In the genomic region with DNA sequence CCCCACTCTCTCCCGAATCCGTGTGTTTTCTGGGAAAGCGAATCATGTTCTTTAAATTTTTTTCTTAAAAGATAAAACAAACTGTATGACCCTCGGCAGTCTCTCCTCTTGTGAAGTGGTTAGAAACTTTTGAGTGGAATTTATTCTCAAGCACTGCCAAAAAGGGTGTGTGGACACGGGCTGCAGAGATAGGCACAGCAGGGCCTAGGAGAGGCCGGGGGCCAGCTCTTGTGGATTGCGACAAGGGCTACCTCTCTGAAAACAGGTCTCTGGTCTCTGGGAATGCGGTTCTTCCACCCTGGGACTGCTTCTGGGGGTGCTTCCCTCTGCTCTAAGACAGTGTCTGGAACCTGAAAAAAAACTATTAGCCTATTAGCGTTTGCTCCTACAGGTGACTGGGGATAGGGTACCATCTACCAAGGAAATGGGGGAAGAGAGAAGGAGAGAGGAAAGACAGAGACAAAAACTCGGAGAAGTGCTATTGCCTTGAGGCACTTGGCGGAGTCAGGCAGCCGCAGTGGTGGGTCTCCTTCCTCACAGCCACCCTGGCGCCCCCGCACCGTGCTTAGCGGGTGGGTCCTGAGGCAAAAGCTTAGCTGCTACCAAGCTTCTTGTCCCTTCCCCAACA, we compare ENCODE assay signal across 8 mouse cellular contexts. TPM values are rescaled to one million over a fixed set of nuclear protein-coding genes. Genes with fewer than 3 reads are reported as not detected.
DNase-seq lines count a peak whose midpoint lies in the region; ATAC-seq lines count a peak whose summit lies in the region.

No protein-coding gene starts in this region.

- H3K9me3 ChIP-seq in kidney, embryonic 16.5 days (ENCODE audit: low read length): no peaks in the 10 kb centered on the region
- H3K9me3 ChIP-seq in embryonic facial prominence, embryonic 14.5 days (ENCODE audit: control insufficient read depth, low read length): no peaks in the 10 kb centered on the region
- no peaks in the 10 kb centered on the region for H3K9me3 ChIP-seq in limb, embryonic 12.5 days
- H3K9me3 ChIP-seq in neural tube, embryonic 12.5 days: no peaks in the 10 kb centered on the region

- DNase-seq in kidney, adult 8-10 months: no peak
- no peak for DNase-seq in embryonic facial prominence, embryonic 14.5 days (ENCODE audit: low spot score)
- no peak for DNase-seq in c-Kit-positive CD71-positive TER-119-positive erythroid progenitor cells, embryonic 14.5 days (ENCODE audit: low spot score)
- no peak for DNase-seq in spleen, adult 12 weeks (ENCODE audit: low spot score)
- DNase-seq in layer of hippocampus, postnatal 25 days (ENCODE audit: extremely low spot score in 1 of 2, low spot score in 1 of 2): no peak

- no peak for ATAC-seq in kidney, embryonic 16.5 days (ENCODE audit: low FRiP score, low TSS enrichment)
- no peak for ATAC-seq in embryonic facial prominence, embryonic 14.5 days (ENCODE audit: low read depth)
- ATAC-seq in limb, embryonic 12.5 days (ENCODE audit: insufficient number of reproducible peaks, insufficient read depth, low FRiP score, low TSS enrichment, low read depth): no peak
- ATAC-seq in neural tube, embryonic 12.5 days (ENCODE audit: low FRiP score, low read depth): no peak

- H3K4me1 ChIP-seq in kidney, embryonic 16.5 days (ENCODE audit: insufficient read depth, low read length): peaks cover 54% of the 10 kb centered on the region
- peaks cover 24% of the 10 kb centered on the region for H3K4me1 ChIP-seq in embryonic facial prominence, embryonic 14.5 days (ENCODE audit: control insufficient read depth, insufficient read depth, low read length)
- H3K4me1 ChIP-seq in limb, embryonic 12.5 days (replicated peaks): peaks cover 58% of the 10 kb centered on the region
- peaks cover 41% of the 10 kb centered on the region for H3K4me1 ChIP-seq in neural tube, embryonic 12.5 days

- no peak overlapping the region for H3K27ac ChIP-seq in kidney, embryonic 16.5 days (ENCODE audit: low read length)
- peak overlapping the region; percentile 76 for H3K27ac ChIP-seq in embryonic facial prominence, embryonic 14.5 days (replicated peaks; ENCODE audit: low read depth, low read length)
- H3K27ac ChIP-seq in limb, embryonic 12.5 days: peak overlapping the region; percentile 90
- peak overlapping the region; percentile 59; the same call in 1 of the 2 replicates for H3K27ac ChIP-seq in neural tube, embryonic 12.5 days

- H3K4me3 ChIP-seq in kidney, embryonic 16.5 days (ENCODE audit: low read length): peak overlapping the region; percentile 67
- H3K4me3 ChIP-seq in embryonic facial prominence, embryonic 14.5 days (ENCODE audit: low read depth, low read length): peak overlapping the region; percentile 55
- H3K4me3 ChIP-seq in limb, embryonic 12.5 days (replicated peaks): peak overlapping the region; percentile 72
- peak overlapping the region; percentile 48 for H3K4me3 ChIP-seq in neural tube, embryonic 12.5 days

- H3K9ac ChIP-seq in kidney, embryonic 16.5 days (replicated peaks; ENCODE audit: low read length): peak overlapping the region; percentile 72
- peak overlapping the region; percentile 69 for H3K9ac ChIP-seq in embryonic facial prominence, embryonic 14.5 days (ENCODE audit: low read depth, low read length)
- H3K9ac ChIP-seq in limb, embryonic 12.5 days (replicated peaks): peak overlapping the region; percentile 89
- H3K9ac ChIP-seq in neural tube, embryonic 12.5 days: peak overlapping the region; percentile 85

- H3K4me2 ChIP-seq in kidney, embryonic 16.5 days (replicated peaks; ENCODE audit: low read depth, low read length): peak overlapping the region; percentile 98
- H3K4me2 ChIP-seq in embryonic facial prominence, embryonic 14.5 days (ENCODE audit: low read depth, low read length): peak overlapping the region; percentile 88
- H3K4me2 ChIP-seq in limb, embryonic 12.5 days: peak overlapping the region; percentile 90
- H3K4me2 ChIP-seq in neural tube, embryonic 12.5 days (replicated peaks): peak overlapping the region; percentile 73

- no peaks in the 10 kb centered on the region for H3K36me3 ChIP-seq in kidney, embryonic 16.5 days (ENCODE audit: insufficient read depth, low read length)
- H3K36me3 ChIP-seq in embryonic facial prominence, embryonic 14.5 days (ENCODE audit: control insufficient read depth, insufficient read depth, low read length): no peaks in the 10 kb centered on the region
- no peaks in the 10 kb centered on the region for H3K36me3 ChIP-seq in limb, embryonic 12.5 days
- H3K36me3 ChIP-seq in neural tube, embryonic 12.5 days: no peaks in the 10 kb centered on the region

- 6% methylated on average over 16 of the region's 16 CpGs for WGBS in kidney, embryonic 16.5 days
- 3% methylated on average over 15 of the region's 16 CpGs for WGBS in embryonic facial prominence, embryonic 14.5 days
- WGBS in limb, embryonic 12.5 days: 2% methylated on average over 16 of the region's 16 CpGs
- 3% methylated on average over 16 of the region's 16 CpGs for WGBS in neural tube, embryonic 12.5 days

- peaks cover 58% of the 10 kb centered on the region for H3K27me3 ChIP-seq in kidney, embryonic 16.5 days (ENCODE audit: insufficient read depth, low read length)
- H3K27me3 ChIP-seq in embryonic facial prominence, embryonic 14.5 days (replicated peaks; ENCODE audit: control insufficient read depth, insufficient read depth, low read length): peaks cover 16% of the 10 kb centered on the region
- H3K27me3 ChIP-seq in limb, embryonic 12.5 days: peaks cover 35% of the 10 kb centered on the region
- H3K27me3 ChIP-seq in neural tube, embryonic 12.5 days (replicated peaks): peaks cover 16% of the 10 kb centered on the region

RNA-seq across cellular contexts. Expression of a gene that starts 1.9 kb away (rescaled TPM):
- 10.2 and 11.2 TPM in 2 replicates for polyA plus RNA-seq in kidney, embryonic 16.5 days (2015; fragmentation: Nextera tagmentation; extraction: Ambion mirVana)
- polyA plus RNA-seq in embryonic facial prominence, embryonic 14.5 days (2014; fragmentation: Nextera tagmentation; extraction: Ambion mirVana): 41.6 and 42.1 TPM in 2 replicates
- 70.7 and 86.2 TPM in 2 replicates for polyA plus RNA-seq in limb, embryonic 12.5 days (2016; fragmentation: Nextera tagmentation; extraction: Ambion mirVana)
- 44.0 and 44.6 TPM in 2 replicates for polyA plus RNA-seq in neural tube, embryonic 12.5 days (2016; fragmentation: Nextera tagmentation; extraction: Ambion mirVana)
- 10 to 100 TPM; 53.0 to 65.4 TPM for total RNA-seq in layer of hippocampus, postnatal 25 days (2021)
